Mouse (Mus musculus) neural tube, embryonic 13.5 days (tissue): Measurements from ENCODE around the gene 3300002I08Rik. TPM values are rescaled to one million over a fixed set of nuclear protein-coding genes. Genes with fewer than 3 reads are reported as not detected.
A peak's percentile ranks its signal among the peaks of the same experiment; 100 is the strongest.
"Not testable (repeated sequence)": the region's sequence is repeated elsewhere in the genome, so short reads cannot be mapped to it uniquely, and the experiment has no call there.

ENCODE experiments used
- ATAC-seq: fragments of 200-750 bp; cut with Nextera tagmentation; 2 replicates; pipeline ENCODE4 v1.8.0; 2017; ENCODE audit warnings: low read depth, mild to moderate bottlenecking, moderate TSS enrichment, moderate library complexity
- H3K27ac ChIP-seq: fragments of 300-500 bp; sonication (generic); replicated peaks from 2 replicates; pipeline ENCODE4 v1.5.1; 2015; ENCODE audit warnings: moderate library complexity, mild to moderate bottlenecking, inconsistent platforms
- H3K27me3 ChIP-seq: fragments of 300-500 bp; sonication (generic); 2 replicates; pipeline ENCODE4 v1.6.1; 2015; ENCODE audit warnings: mild to moderate bottlenecking, inconsistent platforms
- H3K36me3 ChIP-seq: fragments of 300-500 bp; sonication (generic); 2 replicates; pipeline ENCODE4 v1.6.1; 2015; ENCODE audit warnings: mild to moderate bottlenecking, inconsistent platforms
- H3K4me1 ChIP-seq: fragments of 300-500 bp; sonication (generic); replicated peaks from 2 replicates; pipeline ENCODE4 v1.6.1; 2015; ENCODE audit warnings: inconsistent platforms
- H3K4me2 ChIP-seq: fragments of 300-500 bp; sonication (generic); 2 replicates; pipeline ENCODE4 v1.6.1; 2015; ENCODE audit warnings: inconsistent platforms, mild to moderate bottlenecking, moderate library complexity
- H3K4me3 ChIP-seq: fragments of 300-500 bp; sonication (generic); 2 replicates; pipeline ENCODE4 v1.5.1; 2015; ENCODE audit warnings: mild to moderate bottlenecking, inconsistent platforms
- H3K9ac ChIP-seq: fragments of 300-500 bp; sonication (generic); 2 replicates; pipeline ENCODE4 v1.6.1; 2015; ENCODE audit warnings: moderate library complexity, mild to moderate bottlenecking, inconsistent platforms
- H3K9me3 ChIP-seq: fragments of 300-500 bp; sonication (generic); 2 replicates; pipeline ENCODE4 v1.6.1; 2016; ENCODE audit warnings: inconsistent platforms
- WGBS: fragments of 180-500 bp; shearing (Covaris S2); methylation state at CpG from one replicate; pipeline ENCODE4 v1.1.7; 2015; 5-methylcytosine and 5-hydroxymethylcytosine counted together
- polyA plus RNA-seq: library from polyadenylated mRNA; unstranded; fragments of >200 nt; fragmentation: Nextera tagmentation; extraction: Ambion mirVana; gene quantifications from 2 replicates; pipeline ENCODE4 v1.2.1, GENCODE M21; 2015

Gene 3300002I08Rik
- 14.6 and 18.2 TPM in 2 replicates for polyA plus RNA-seq

DNA sequence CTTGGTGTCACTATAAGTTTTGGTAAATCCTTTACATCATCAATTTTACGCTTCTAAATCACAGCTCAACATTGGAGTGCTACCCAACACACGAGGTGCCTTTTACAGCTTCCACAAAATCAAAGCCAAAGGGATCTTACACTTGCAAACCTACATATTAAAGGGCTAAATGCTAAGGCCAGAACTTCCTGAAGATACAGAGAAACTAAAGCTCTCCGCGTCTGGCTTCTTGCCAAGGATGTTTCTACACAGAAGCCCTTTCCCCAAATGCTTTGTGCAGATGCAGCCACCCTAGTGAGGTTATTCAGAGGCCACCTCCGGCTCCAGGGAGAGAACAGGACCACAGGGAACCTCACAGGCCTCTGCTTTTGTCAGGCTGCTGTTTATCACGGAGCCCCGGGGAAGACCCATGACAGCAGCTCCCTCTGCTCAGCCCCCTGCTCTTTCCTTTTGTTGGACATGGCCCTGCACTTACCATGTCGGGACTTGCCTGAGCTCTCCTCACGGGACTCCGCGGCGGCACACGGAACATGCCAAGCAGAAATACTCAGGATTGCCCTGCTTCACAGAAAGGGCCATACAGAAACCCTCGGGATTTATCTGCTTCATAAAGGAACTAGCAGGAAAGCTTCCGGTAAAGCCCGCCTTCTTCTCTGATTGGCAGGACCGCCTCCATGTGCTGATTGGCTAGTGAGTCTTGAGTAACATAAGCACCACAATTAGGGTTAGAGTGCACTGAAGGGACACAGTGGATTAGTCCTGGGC lies at the start of gene 3300002I08Rik:
TSS of gene 3300002I08Rik (minus strand) at position 653 of the 765 bp plus-strand sequence.
- H3K4me3 ChIP-seq, result peak within 1 kb of the TSS; percentile 68
- peak within 1 kb of the TSS; percentile 95 for H3K27ac ChIP-seq
- H3K4me1 ChIP-seq, H3K27me3 ChIP-seq, H3K9me3 ChIP-seq, H3K36me3 ChIP-seq: not testable (repeated sequence)
- peak; percentile 99 for ATAC-seq
- 4% methylated on average over 17 of the region's 17 CpGs for WGBS
- peak within 1 kb of the TSS; percentile 56 for H3K4me2 ChIP-seq
- H3K9ac ChIP-seq, result peak within 1 kb of the TSS; percentile 89

DNA sequence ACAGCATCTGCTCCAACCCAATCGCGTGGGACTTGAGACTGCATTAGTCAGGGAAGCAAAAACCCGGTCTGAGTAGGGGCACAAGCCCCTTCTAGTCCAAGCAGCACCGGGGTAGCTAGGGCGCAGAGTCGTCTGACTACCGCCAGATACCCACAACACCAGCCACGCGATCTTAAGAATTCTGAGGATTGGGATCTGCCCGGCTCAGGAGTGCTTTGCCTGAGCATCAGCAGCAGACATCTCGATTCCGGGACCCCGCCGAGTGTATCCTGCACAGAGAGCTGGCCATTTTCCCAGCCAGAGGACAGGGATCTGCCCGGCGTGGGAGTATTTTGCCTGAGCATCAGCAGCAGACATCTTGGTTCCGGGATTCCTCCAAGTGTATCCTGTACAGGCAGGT lies 49.6 kb upstream of the 3300002I08Rik start:
- H3K27me3 ChIP-seq, result not testable (repeated sequence)

GRCm38 (mm10) chr2:150390198-150390597 lies 27.6 kb upstream of the 3300002I08Rik start:
- no peak overlapping the region for H3K9ac ChIP-seq
- H3K4me1 ChIP-seq, result no peaks in the 10 kb centered on the region
- no peak overlapping the region for H3K4me2 ChIP-seq
- H3K27ac ChIP-seq, result no peak overlapping the region
- H3K27me3 ChIP-seq, result no peaks in the 10 kb centered on the region
- H3K36me3 ChIP-seq, result no peaks in the 10 kb centered on the region
- H3K4me3 ChIP-seq, result no peak overlapping the region
- no peak for ATAC-seq
- WGBS, result 95% methylated on average over 1 of the region's 1 CpGs
- H3K9me3 ChIP-seq, result peaks cover 2% of the 10 kb centered on the region; the same call in 1 of the 2 replicates

More for the DNA sequence above, 49.6 kb upstream of the 3300002I08Rik start:
- not testable (repeated sequence) for ATAC-seq, H3K4me2 ChIP-seq, H3K4me3 ChIP-seq, H3K27ac ChIP-seq, H3K4me1 ChIP-seq, H3K9ac ChIP-seq
- peaks cover 36% of the 10 kb centered on the region for H3K9me3 ChIP-seq
- peaks cover 37% of the 10 kb centered on the region for H3K36me3 ChIP-seq
- WGBS, result 87% methylated on average over 17 of the region's 17 CpGs

DNA sequence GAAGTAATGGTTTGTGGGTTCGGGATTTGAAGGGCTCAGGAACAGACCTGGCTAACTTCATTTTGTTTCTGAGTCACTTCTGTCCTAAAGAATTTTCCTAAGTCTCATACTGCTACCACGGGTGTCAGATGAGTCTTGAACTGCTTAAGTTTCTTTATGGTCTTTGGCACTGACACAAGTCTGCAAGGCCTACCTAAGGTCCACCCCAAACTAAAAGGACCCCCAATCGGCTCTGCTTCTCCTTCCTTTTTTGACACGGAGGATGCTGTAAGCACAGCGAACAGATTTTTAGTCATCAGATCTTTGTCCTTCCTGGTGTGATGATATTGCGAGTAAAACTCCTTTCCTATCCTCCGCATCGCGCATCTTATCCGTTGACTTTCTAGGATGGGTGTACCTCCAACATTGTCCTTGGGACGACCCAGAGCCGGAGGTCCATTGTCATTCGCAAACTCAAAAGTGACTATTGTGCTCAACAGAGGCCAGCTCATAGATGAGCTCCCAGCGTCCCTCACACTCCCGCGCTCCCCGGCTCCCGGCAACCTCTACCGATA lies 23.1 kb upstream of the 3300002I08Rik start:
- H3K9ac ChIP-seq, H3K27ac ChIP-seq, H3K27me3 ChIP-seq, H3K4me2 ChIP-seq, H3K36me3 ChIP-seq, ATAC-seq, H3K4me1 ChIP-seq, H3K4me3 ChIP-seq, H3K9me3 ChIP-seq: not testable (repeated sequence)
- WGBS, result 96% methylated on average over 19 of the region's 19 CpGs

DNA sequence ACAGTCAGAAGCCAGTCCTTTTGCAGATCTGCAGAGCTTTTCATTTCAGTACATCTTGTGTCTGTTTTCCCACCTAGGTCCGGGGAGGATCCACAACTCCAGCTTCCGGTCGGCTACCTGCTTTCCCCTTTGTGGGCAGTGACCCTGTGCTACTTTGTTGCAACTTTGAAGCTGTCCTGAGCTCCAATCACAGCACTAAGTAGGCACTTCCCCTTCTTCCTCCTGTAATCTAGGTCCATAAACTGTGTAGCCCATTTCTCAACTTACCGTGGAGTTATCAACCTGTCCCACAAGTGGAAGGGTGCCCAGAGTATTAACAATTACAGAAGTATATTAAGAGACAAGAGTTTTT lies 289 bp upstream of the 3300002I08Rik start:
- H3K36me3 ChIP-seq, result 0 out of 2 replicates have a peak, but pooled peaks cover 3% of the 10 kb centered on the region
- peak overlapping the region; percentile 68 for H3K4me3 ChIP-seq
- peak overlapping the region; percentile 56 for H3K4me2 ChIP-seq
- ATAC-seq, result peak; percentile 73; the same call in 1 of the 2 replicates
- 0 out of 2 replicates have a peak, but pooled peaks cover 4% of the 10 kb centered on the region for H3K4me1 ChIP-seq
- H3K9me3 ChIP-seq, result no peaks in the 10 kb centered on the region
- peak overlapping the region; percentile 89 for H3K9ac ChIP-seq
- 9% methylated on average over 4 of the region's 4 CpGs for WGBS
- peak overlapping the region; percentile 95 for H3K27ac ChIP-seq
- no peaks in the 10 kb centered on the region for H3K27me3 ChIP-seq

GRCm38 (mm10) chr2:150357136-150357535 lies 5.4 kb downstream of the 3300002I08Rik start:
- ATAC-seq, result not testable (repeated sequence)

GRCm38 (mm10) chr2:150323402-150323801 lies 39.2 kb downstream of the 3300002I08Rik start, which contains the start of gene Gm10130:
Gene Gm10130, plus strand, starts transcription at chr2:150323702.
- Histone ChIP-seq H3K9ac (no peak within 1 kb of the TSS), H3K27me3 (no peaks in the 10 kb centered on the region), H3K9me3 (peaks cover 58% of the 10 kb centered on the region), H3K4me2 (no peak within 1 kb of the TSS), H3K4me3 (no peak within 1 kb of the TSS), H3K4me1 (no peaks in the 10 kb centered on the region), H3K27ac (no peak within 1 kb of the TSS), H3K36me3 (peaks cover 65% of the 10 kb centered on the region)
- 95% methylated on average over 5 of the region's 5 CpGs for WGBS
- ATAC-seq, result no peak

More at GRCm38 (mm10) chr2:150357136-150357535, 5.4 kb downstream of the 3300002I08Rik start:
- not testable (repeated sequence) for H3K4me2 ChIP-seq, H3K27me3 ChIP-seq, H3K27ac ChIP-seq, H3K4me3 ChIP-seq, H3K9ac ChIP-seq, H3K4me1 ChIP-seq
- Histone ChIP-seq H3K9me3 (peaks cover 10% of the 10 kb centered on the region; the same call in 1 of the 2 replicates), H3K36me3 (peaks cover 14% of the 10 kb centered on the region)

- 100% methylated on average over 1 of the region's 1 CpGs for WGBS
- peaks cover 67% of the 10 kb centered on the region for H3K36me3 ChIP-seq
- no peaks in the 10 kb centered on the region for H3K4me1 ChIP-seq
- H3K9me3 ChIP-seq, result peaks cover 58% of the 10 kb centered on the region
- H3K4me2 ChIP-seq, result no peak overlapping the region
- H3K27ac ChIP-seq, result no peak overlapping the region
- ATAC-seq, result no peak
- H3K9ac ChIP-seq, result no peak overlapping the region
- no peaks in the 10 kb centered on the region for H3K27me3 ChIP-seq
- no peak overlapping the region for H3K4me3 ChIP-seq
These were observed 43.6 kb downstream of the 3300002I08Rik start for GRCm38 (mm10) chr2:150318973-150319372.

DNA sequence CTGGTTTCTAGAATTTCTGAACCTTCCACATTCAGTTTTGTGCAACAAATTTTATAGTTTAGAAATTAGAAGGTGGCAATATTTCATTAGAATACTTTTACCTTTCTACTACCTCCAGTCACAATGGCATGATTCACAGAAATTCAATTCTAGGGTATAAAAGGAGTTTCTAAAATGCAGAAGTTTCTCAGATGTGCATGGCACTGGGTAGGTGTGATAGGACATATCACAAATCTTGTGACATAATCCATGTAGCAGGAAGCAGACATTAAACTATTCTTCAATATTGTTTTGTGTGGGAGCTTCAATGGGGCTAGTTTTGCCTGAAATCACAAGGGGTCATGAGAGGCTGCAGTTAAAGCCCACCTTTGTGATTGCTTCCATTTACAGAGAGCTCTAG lies 46.4 kb downstream of the 3300002I08Rik start:
- H3K4me3 ChIP-seq, result no peak overlapping the region
- no peaks in the 10 kb centered on the region for H3K27me3 ChIP-seq
- 0 out of 2 replicates have a peak, but pooled peaks cover 4% of the 10 kb centered on the region for H3K4me1 ChIP-seq
- no peak overlapping the region for H3K9ac ChIP-seq
- peaks cover 43% of the 10 kb centered on the region for H3K36me3 ChIP-seq
- H3K27ac ChIP-seq, result no peak overlapping the region
- no peak overlapping the region for H3K4me2 ChIP-seq
- ATAC-seq, result no peak
- peaks cover 35% of the 10 kb centered on the region for H3K9me3 ChIP-seq

- H3K9ac ChIP-seq, result peak overlapping the region; percentile 69
- WGBS, result 13% methylated on average over 19 of the region's 19 CpGs
- H3K27ac ChIP-seq, result peak overlapping the region; percentile 61; the same call in 1 of the 2 replicates
- peak; percentile 99 for ATAC-seq
- not testable (repeated sequence) for H3K27me3 ChIP-seq, H3K36me3 ChIP-seq, H3K9me3 ChIP-seq, H3K4me1 ChIP-seq
- peak overlapping the region; percentile 54 for H3K4me3 ChIP-seq
- H3K4me2 ChIP-seq, result peak overlapping the region; percentile 61
These were observed 51.3 kb downstream of the 3300002I08Rik start for GRCm38 (mm10) chr2:150310952-150311884.

DNA sequence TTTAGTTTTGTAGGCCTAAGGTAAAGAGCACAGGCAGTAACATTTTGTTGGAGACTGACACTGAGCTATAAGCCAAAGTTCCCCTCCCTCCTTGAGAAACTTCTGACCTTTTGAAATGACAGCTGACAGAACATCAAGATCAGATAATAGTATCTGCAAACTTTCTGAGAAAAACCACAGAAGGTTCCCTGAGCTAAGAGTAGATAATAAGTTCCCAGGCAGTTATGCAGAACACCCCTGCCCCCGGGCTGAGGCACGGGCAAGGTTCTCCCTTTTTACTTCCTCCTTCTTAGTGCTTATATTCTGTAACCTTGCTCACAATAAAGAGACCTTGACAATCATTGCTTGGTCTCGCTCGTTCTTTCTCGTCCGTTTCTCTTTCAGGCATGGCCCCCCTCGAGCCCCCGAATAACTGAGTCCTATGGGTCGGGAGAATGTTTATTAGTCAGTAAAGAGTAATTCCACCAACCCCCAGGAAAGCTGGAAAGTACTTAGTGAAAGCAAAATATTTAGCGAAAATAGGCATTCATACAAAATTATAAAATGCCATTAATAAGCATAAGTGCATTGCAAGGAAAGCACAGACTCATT lies 55.3 kb downstream of the 3300002I08Rik start:
- Histone ChIP-seq H3K9me3 (no peaks in the 10 kb centered on the region), H3K4me3 (no peak overlapping the region), H3K36me3 (no peaks in the 10 kb centered on the region), H3K9ac (no peak overlapping the region), H3K27ac (no peak overlapping the region), H3K4me1 (0 out of 2 replicates have a peak, but pooled peaks cover 7% of the 10 kb centered on the region), H3K4me2 (no peak overlapping the region), H3K27me3 (no peaks in the 10 kb centered on the region)
- no peak for ATAC-seq
- WGBS, result 90% methylated on average over 10 of the region's 10 CpGs
